Mouse (Mus musculus) lung, postnatal 25 days (tissue): ENCODE measurements around the gene Ankrd34a.

Experiments
- DNase-seq: peaks from one replicate; pipeline ENCODE4 v3.0.0; 2022; ENCODE audit warnings: low spot score

Ankrd34a gene

GRCm38 (mm10) chr3:96563267-96563666 lies 33.2 kb upstream of the Ankrd34a start:
- DNase-seq = no peak

DNA sequence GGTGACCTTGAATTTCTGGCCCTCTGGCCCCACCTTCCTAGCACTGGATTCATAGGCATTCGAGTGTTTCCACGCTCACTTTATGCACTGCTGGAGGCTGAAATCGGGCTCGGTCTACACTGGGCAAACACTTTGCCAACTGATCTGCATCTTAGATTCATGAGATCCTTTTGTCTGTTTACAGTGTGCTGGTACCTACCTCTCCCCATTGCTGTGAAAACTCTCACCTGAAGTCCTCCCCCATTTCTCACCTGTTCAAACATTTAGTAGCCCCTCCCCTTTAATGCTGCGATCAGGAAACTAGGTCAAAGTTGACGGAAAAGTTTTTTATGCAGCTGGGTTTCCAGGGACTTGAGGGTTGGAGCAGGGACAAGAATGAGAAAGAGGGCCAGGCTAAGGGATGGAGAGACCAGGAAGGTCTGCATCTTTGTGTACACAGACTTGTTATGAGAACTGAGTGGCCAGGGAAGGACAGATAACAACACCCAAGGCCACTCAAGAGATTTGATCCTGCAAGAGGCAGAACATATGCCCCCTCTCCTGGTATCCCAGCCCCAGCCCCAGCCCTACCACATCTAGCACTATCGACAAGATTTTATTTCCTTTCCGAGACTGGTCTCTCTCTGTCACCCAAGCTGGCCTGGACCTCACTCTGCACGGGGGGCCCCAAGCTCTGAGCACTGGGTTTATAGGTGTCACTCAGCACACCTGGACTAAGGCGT lies 32.4 kb upstream of the Ankrd34a start:
- peak; percentile 89 for DNase-seq

GRCm38 (mm10) chr3:96564633-96565032 lies 31.8 kb upstream of the Ankrd34a start:
- DNase-seq = peak; percentile 87

DNA sequence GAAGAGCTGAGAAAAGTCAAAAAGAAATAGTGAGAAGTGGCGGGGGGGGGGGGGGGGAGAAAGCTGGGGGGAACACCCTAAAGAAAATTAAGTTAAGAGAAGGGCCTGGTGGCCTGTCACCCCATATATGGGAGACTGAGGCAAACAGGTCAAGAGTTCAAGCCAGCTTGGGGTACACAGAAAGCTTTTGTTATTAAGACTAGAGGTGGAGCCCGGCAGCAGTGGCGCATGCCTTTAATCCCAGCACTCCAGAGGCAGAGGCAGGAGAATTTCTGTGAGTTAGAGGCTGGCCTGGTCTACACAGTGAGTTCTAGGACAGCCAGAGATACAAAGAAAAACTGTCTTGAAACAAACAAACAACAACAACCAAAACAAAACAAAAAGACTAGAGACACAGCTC lies 31.3 kb upstream of the Ankrd34a start:
- no peak for DNase-seq

DNA sequence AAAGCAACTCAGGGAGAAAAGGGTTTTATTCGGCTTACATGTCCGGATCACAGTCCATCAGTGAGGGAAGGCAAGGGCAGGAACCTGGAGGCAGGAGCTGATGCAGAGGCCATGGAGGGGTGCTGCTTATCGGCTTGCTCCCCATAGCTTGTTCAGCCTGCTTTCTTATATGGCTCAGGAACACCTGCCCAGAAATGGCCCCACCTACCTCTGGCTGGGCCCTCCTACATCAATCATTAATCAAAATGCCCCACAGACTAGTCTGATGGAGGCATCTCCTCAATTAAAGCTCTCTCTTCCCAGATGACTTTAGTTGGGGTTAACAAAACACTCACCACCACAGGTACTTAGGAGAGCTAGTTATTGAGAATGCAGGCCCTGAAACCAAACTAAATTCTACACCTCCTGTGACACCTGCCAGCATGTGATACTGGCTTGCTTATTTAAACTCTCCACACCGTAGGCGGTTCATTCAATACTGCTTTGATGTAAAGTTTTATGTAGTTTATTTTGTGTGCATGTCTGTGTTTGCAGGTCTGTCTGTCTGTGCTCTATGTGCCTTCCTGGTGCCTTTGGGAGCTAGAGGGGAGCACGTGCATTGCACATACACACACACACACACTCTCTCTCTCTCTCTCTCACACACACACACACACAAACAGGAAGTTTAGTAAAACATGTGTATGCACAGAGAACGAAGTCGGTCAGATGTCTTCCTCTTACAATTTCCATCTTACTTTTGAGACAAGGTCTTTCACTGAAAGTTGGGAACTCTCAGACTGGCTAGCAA lies 29.6 kb upstream of the Ankrd34a start:
- DNase-seq = no peak

GRCm38 (mm10) chr3:96568605-96569004 lies 27.8 kb upstream of the Ankrd34a start:
- DNase-seq = no peak

DNA sequence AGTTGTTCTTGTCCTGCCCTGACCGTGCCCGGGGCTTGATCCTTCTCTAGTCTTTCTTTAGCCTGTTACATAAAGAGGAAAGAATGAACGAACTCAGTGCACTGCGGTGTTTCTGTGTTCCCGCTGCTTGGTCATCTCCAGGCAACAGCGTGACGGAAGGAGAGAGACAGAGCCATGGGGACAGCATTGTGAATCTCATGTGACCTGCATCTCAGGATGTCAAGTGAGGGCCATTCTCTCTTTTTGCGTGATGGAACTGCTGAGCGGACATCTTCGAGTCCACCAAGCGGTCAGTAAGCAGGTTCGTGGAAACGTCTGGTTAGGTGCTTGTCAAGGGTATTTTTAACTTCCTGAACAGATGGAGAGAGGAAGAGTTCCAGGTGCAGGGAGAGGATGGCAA lies 26.9 kb upstream of the Ankrd34a start:
- no peak for DNase-seq

DNA sequence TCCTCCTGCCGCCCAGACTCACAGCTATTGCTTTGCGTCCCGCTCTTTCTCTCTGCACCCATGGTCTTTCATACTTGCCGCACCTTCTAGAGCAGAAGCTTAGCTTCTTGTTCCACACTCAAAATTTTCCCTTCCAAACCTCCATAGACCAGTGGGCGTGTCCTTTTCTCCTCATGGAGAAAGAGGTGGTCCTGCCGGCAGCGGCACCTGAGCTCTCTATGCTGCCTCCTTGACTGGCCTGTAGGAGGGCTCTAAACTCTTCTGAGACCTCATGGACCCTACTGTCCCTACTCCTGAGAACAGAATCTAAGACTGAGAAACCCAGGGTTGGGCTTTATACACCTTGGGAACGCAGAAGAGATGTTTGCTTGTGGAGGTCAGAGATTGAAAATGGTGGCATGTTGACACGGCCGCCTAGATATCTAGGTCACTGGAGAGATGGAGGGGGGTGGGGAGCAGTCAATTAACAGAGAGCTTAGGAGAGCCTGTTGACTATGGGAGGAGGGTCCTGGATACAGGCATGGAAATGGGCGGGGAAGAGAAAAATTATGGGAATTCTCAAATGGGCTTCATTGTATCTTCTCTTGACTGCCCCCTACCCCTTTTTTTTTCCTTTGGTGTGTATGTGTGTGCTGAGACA lies 26.4 kb upstream of the Ankrd34a start:
- DNase-seq = no peak

- no peak for DNase-seq
Measured at GRCm38 (mm10) chr3:96570643-96571042, 25.8 kb upstream of the Ankrd34a start.

GRCm38 (mm10) chr3:96571336-96571735 lies 25.1 kb upstream of the Ankrd34a start:
- DNase-seq = no peak

DNA sequence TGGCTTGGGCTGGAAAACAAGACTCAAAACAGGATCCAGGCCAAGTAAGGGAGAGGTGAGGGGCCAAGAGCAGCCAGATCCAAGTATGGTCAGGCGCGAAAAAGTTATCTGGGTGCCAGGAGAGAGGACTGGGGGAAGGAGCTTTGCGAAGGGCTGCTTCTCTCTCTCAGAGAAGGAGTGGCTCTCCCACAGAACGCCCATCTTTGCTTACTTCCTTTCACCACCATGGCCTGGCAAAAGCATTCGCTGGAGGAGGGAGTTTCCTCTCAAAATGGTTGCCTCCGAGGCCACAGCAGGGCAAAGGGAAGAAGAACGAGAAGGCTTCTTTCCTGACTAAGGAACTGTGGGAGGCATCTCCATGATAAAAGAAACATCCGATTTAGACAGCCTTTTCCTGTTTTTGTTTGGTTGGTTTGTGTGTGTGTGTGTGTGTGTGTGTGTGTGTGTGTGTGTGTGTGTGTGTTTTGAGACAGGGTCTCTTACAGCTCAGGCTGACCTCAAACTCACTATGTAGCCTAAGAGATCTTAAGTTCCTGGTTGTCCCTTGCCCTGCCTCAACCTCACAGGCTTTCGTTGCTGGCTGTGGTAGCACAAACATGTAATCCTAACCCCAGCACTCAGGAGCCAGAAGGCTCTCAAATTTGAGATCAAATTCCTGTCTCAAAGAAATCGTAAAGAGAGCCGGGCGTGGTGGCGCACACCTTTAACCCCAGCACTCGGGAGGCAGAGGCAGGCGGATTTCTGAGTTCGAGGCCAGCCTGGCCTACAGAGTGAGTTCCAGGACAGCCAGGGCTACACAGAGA lies 24.3 kb upstream of the Ankrd34a start:
- DNase-seq = peak; percentile 70

DNA sequence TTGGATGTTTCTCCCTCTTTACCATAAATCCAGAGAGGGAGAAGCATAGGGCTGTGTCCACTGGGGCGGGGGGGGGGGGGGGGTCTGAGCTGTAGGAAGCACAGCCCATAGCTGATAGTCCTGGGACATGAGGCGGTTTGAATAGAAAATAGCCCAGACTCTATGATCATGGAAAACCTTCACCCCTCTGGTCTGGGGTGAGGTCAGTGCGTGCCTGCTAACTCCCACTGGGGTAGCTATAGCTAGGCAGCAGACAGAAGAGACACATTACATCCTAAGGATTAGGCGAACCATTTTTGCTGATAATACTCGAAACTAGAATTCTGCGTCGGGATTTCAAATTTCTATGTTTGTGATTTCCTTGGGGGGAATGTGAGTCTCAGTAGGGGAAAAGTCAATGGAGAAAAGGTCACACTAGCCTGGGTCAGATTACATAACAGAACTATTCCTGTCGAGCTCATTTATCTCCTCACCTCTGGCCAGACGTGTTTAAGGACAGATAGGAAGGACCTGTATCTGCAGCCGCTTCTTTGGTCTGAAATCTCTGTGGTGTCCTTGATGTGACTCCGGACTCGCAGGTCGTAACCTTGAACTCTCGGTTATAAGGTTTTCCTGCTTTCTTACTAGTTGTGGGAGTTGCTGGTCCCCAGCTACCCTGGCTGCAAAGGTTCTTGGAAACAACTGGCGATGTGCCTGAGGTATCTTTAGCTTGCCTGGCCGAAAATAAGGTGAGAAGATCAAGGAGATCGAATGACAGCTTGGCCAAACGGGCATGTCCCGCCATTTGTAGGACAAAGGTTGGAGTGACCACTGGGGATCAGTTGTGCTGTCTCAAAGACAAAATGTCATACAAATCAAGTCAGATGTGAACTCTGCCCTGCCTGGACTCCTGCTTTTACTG lies 22.6 kb upstream of the Ankrd34a start:
- DNase-seq = no peak

GRCm38 (mm10) chr3:96575272-96575984 lies 21.0 kb upstream of the Ankrd34a start:
- no peak for DNase-seq

DNA sequence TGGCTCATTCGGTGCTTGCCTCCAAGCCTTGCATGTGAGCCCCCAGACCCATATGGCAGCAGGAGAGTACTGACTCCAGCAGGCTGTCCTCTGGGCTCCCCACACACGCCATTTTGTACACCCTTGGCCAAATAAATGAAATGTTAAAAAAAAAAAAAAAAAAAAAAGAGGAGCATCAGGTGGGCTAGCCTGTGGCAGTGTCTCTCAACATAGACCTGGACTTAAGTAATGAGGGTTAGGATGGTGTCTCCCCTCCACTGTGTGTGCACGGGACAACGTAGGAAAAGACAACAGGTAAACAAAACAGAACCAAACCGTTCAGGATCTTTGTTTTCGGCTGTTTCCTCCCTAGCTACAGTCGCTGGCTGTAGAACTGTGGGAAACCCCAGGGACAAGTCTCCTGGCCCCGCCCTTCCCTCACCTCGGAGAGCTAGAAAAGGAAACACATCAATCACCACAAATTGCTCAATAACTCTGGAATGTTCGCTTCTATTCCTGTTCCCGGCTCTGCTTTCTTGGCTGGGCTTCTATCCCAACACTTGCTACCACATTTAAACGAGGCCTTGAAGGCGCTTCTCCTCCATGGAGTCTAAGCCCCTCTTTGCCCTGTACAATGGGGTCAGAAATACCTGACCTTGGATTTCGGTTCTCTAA lies 20.3 kb upstream of the Ankrd34a start:
- peak; percentile 94 for DNase-seq

- DNase-seq = peak; percentile 97
Measured at GRCm38 (mm10) chr3:96576690-96577541, 19.5 kb upstream of the Ankrd34a start, which contains the start of gene Gm16253. TSS of gene Gm16253 (plus strand) at chr3:96576984.

DNA sequence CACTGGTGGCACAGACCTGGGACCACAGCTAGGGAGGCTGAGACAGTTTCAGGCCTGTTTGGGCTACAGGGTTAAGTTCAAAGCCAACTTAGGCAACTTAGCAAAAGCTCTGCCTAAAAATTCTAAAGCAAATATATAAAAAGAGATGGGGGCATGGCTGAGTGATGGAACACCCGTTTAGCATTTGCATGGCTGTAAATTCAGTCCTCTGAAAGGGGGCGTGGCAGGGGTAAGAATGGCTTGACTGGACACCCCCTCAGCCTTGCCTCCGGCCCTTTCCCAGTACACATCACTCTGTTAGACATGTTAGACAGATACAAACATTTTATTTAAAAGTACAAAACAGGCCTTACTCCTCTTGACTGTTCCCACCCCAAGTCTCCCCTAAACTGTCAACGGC lies 18.9 kb upstream of the Ankrd34a start:
- no peak for DNase-seq

DNA sequence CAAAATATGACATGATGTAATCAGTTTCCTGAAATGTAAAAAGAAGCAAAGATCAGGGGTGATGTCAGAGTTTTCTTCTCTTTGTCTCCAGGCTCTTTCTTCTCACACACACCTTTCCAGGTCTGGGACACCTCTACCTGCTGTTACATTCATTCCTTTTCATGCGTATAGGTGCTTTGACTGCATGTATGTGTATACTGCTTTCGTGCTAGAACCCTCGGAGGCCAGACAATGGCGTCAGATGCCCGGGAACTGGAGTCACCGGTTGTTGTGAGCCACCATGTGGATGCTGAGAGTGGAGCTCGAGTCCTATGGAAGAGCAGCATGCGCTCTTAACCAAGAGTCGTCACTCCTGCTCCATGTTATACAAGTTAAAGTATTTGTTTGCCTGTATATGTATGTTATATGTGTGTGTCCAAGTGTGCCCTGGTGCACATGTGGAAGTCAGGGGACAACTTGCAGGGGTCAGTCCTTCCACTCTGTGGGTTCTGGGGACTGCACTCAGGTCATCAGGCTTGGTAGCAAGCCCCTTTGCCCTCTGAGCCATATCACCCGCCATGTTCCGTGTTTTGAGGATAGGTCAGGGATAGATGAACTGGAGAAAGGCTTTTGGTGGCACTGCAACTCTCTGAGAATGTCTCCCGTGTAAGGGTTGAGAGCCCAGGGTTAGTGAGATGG lies 17.7 kb upstream of the Ankrd34a start:
- no peak for DNase-seq

DNA sequence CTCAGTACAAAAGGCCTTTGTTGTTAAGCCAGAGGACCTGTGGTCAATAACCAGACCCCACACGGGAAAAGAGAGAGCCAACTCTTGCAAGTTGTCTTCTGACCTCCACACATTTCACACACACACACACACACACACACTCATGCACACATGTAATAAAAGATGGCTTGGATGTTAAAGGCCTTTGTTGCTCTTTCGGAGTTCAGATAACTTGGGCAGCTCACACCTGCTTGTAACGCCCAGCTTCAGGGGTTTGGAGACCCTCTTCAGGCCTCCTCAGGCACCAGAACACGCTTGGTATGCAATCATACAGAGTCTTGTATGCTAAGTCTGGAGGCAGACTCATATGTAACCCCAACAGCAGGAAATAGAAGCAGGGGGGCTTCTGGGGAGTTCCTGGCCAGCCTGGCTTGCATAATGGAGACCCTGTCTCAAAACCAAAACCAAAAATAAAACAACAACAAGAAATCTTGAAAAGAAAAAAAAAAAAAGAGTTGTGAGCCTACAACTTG lies 17.1 kb upstream of the Ankrd34a start:
- DNase-seq = no peak
